Mouse (Mus musculus) brown adipose tissue, adult 24 weeks (tissue): Measurements from ENCODE around the gene Tnrc6b. TPM values are rescaled to one million over a fixed set of nuclear protein-coding genes. Genes with fewer than 3 reads are reported as not detected.
"Not testable (repeated sequence)": the region's sequence is repeated elsewhere in the genome, so short reads cannot be mapped to it uniquely, and the experiment has no call there.

Source experiments
- H3K27ac ChIP-seq: fragments of 200-500 bp; replicated peaks from 2 replicates; pipeline ENCODE4 v1.5.1; 2012; ENCODE audit warnings: low read depth, mild to moderate bottlenecking, low read length
- H3K4me1 ChIP-seq: fragments of 200-500 bp; 2 replicates; pipeline ENCODE4 v1.6.1; 2012; ENCODE audit warnings: low read length, mixed read lengths; ENCODE audit not compliant: control insufficient read depth, insufficient read depth, insufficient read length
- H3K4me3 ChIP-seq: fragments of 200-500 bp; 2 replicates; pipeline ENCODE4 v1.5.1; 2012; ENCODE audit warnings: low read depth, mild to moderate bottlenecking, low read length, moderate library complexity; ENCODE audit not compliant: insufficient read depth
- polyA plus RNA-seq: library from polyadenylated mRNA; stranded (reverse); fragments of >200 nt; gene quantifications from 2 replicates; pipeline ENCODE4 v1.2.4, GENCODE M21; 2012; ENCODE audit not compliant: missing spikeins, insufficient read depth, insufficient read length

Tnrc6b gene
- polyA plus RNA-seq, 1 experiment, result 17.8 TPM

- 0 out of 2 replicates have a peak, but pooled peaks cover 6% of the 10 kb centered on the region for H3K4me1 ChIP-seq
- H3K27ac ChIP-seq, result no peak overlapping the region
- H3K4me3 ChIP-seq, result no peak overlapping the region
Measured at GRCm38 (mm10) chr15:80852122-80852521, 141.0 kb downstream of the Tnrc6b start.

DNA sequence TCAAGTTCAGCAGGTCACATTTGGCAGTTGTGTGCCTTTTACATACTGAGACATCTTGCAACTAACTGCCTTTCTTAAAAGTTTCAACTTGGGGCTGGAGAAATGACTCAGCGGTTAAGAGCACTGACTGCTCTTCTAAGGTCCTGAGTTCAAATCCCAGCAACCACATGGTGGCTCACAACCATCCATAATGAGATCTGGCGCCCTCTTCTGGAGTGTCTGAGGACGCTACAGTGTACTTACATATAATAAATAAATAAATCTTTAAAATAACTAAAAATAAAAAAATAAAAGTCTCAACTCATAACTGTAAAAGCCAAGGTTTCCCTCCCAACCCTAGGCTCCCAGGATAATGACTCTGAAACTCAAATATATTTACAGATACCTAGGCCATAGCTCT is 141.4 kb downstream of the Tnrc6b start:
- not testable (repeated sequence) for H3K27ac ChIP-seq, H3K4me1 ChIP-seq, H3K4me3 ChIP-seq

DNA sequence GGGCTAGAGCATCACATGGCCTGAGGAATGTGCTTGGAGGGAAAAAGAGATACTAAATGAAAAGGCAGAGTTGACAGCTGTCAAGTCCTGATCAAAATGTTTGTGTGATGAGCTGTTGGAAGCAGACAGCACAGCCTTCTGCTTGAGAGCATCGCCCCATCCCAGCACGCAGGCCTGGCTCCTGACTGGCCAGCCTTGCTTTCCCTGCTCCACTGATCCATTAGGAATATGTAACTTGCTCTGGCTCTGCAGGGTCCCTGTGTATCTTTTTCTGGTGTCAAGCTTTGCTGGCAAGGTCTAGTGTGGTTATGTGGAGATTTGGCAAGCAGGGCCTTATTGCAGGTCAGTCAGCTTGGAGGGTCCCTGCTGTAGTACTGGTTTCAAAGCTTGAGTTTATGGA is 148.3 kb downstream of the Tnrc6b start:
- H3K4me1 ChIP-seq, result 0 out of 2 replicates have a peak, but pooled peaks cover 3% of the 10 kb centered on the region
- no peak overlapping the region for H3K27ac ChIP-seq
- H3K4me3 ChIP-seq, result no peak overlapping the region

GRCm38 (mm10) chr15:80861302-80861701 is 150.2 kb downstream of the Tnrc6b start:
- H3K27ac ChIP-seq, result no peak overlapping the region
- no peak overlapping the region for H3K4me3 ChIP-seq
- no peaks in the 10 kb centered on the region; the same call in 1 of the 2 replicates for H3K4me1 ChIP-seq

GRCm38 (mm10) chr15:80862027-80862426 is 150.9 kb downstream of the Tnrc6b start:
- Histone ChIP-seq H3K4me3 (no peak overlapping the region), H3K4me1 (no peaks in the 10 kb centered on the region; the same call in 1 of the 2 replicates), H3K27ac (no peak overlapping the region)

GRCm38 (mm10) chr15:80868603-80869002 is 157.5 kb downstream of the Tnrc6b start:
- H3K4me1 ChIP-seq, H3K4me3 ChIP-seq, H3K27ac ChIP-seq: not testable (repeated sequence)

DNA sequence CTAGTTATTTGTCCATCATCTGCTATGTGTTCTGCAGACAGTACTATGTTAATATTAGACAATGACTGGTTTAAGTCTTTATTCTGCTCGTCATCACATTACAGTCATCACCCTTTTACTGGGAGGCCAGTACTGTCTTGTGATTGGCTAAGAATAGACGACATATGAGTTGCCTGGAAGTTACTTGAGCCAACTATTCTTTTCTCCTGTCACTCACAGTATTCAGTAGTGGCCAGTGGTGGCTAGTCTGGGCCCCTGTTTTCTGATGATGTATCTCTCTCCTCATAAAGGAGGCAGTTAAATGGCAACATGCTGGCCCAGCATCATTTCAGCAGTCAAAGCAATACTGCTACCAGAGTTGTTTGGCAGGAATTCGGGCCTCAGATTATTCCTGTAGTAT is 163.6 kb downstream of the Tnrc6b start:
- Histone ChIP-seq H3K27ac (no peak overlapping the region), H3K4me1 (peaks cover 2% of the 10 kb centered on the region; the same call in 1 of the 2 replicates), H3K4me3 (no peak overlapping the region)

DNA sequence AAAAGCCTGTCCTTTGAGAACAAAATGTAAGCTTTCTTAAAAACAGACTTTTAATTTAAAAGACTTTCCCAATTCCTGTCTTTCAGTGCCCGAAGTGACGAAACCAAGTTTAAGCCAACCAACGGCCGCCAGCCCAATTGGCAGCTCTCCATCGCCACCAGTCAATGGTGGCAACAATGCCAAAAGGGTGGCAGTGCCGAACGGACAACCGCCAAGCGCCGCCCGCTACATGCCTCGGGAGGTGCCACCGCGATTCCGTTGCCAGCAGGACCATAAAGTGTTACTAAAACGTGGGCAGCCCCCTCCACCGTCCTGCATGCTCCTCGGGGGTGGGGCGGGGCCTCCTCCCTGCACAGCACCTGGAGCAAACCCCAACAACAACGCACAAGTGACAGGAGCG is 165.1 kb downstream of the Tnrc6b start:
- no peak overlapping the region for H3K27ac ChIP-seq
- peaks cover 2% of the 10 kb centered on the region; the same call in 1 of the 2 replicates for H3K4me1 ChIP-seq
- no peak overlapping the region for H3K4me3 ChIP-seq

GRCm38 (mm10) chr15:80884095-80884494 is 173.0 kb downstream of the Tnrc6b start:
- H3K4me3 ChIP-seq, result no peak overlapping the region
- H3K4me1 ChIP-seq, result no peaks in the 10 kb centered on the region
- no peak overlapping the region for H3K27ac ChIP-seq

DNA sequence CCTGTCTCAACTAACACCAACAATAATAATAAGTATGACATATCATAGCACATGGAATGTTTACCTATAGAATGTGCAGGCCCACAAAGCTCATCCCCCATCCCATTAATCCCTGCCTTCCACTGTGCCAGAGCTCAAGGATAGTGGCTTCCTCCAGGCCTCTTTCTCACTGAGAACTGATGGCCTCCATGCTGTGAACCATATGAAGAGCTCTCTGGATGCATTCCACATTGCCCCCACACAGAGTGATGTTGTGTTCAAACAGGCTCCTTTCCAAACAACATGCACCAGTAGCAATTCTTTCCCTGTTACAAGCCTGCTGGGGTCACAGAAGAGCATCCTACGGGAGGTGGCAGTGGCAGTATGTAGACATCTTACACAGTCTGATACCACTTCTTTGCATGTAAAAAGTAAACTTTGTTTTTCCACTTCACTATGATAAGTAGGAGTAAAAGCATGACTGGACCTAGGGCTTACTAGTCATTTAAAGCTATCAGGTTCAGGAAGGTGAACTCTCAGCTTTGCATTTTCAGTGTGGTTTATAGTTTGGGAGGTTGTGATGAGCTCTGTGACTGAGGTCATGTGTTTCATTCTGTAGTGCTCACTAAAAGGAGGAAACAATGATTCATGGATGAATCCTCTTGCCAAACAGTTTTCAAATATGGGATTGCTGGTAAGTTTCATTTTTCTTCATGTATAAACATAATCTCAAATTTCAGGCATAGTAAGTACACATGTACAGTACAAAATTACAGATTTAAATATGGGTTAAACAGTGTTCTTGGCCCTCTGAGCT is 175.4 kb downstream of the Tnrc6b start:
- no peaks in the 10 kb centered on the region for H3K4me1 ChIP-seq
- no peak overlapping the region for H3K27ac ChIP-seq
- no peak overlapping the region for H3K4me3 ChIP-seq

GRCm38 (mm10) chr15:80892341-80892740 is 181.2 kb downstream of the Tnrc6b start:
- H3K27ac ChIP-seq, result no peak overlapping the region
- no peak overlapping the region for H3K4me3 ChIP-seq
- no peaks in the 10 kb centered on the region for H3K4me1 ChIP-seq

- H3K4me3 ChIP-seq, result no peak overlapping the region
- no peaks in the 10 kb centered on the region for H3K4me1 ChIP-seq
- H3K27ac ChIP-seq, result no peak overlapping the region
Measured at GRCm38 (mm10) chr15:80896741-80897140, 185.6 kb downstream of the Tnrc6b start.

DNA sequence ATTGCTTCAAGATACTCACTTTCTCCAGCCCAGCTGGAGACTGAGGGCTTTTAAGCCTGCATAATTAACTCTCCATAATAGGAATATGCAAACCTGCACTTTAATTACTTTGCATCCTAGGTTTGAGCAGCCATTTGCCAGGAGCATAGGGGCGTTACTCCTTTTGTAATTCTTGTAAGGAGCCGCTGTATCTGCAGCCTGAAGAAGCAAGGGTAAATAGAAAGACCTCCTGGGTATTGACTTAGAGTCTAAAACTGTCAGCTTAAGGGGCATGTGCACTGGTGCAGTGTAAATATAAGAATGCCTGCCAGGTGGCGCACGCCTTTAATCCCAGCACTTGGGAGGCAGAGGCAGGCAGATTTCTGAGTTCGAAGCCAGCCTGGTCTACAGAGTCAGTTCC is 186.8 kb downstream of the Tnrc6b start:
- Histone ChIP-seq H3K27ac (no peak overlapping the region), H3K4me3 (no peak overlapping the region), H3K4me1 (no peaks in the 10 kb centered on the region)

GRCm38 (mm10) chr15:80899806-80900205 is 188.7 kb downstream of the Tnrc6b start:
- Histone ChIP-seq H3K4me1 (no peaks in the 10 kb centered on the region), H3K4me3 (no peak overlapping the region), H3K27ac (no peak overlapping the region)

DNA sequence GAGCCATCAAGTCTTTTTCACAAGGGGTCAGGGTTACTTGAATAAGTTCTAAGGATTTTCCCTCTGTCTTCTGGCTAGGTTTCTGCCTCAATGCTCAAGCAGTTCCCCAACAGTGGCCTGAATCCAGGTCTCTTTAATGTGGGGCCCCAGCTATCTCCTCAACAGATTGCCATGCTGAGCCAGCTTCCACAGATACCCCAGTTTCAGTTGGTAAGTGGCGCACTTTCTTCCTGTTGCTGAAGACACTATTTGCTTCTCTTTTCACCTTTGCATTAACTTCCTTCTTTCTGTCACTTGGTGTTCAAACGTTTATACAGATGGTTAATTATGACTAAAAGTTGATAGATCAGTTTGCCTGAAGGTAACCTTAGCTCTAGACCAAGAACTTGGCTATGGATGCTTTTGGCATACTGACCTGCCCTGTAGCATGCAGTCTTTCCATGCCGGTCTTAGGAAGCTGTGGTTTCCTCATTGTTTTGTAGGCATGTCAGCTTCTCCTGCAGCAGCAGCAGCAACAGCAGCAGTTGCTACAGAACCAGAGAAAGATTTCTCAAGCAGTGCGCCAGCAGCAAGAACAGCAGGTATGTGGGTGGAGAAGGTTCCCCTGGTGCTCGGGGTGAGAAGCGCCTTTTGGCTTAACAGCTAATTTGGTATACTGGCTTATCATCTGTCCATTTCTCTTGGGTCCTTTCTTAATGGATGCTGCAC is 190.8 kb downstream of the Tnrc6b start:
- H3K27ac ChIP-seq, result no peak overlapping the region
- no peaks in the 10 kb centered on the region for H3K4me1 ChIP-seq
- H3K4me3 ChIP-seq, result no peak overlapping the region

DNA sequence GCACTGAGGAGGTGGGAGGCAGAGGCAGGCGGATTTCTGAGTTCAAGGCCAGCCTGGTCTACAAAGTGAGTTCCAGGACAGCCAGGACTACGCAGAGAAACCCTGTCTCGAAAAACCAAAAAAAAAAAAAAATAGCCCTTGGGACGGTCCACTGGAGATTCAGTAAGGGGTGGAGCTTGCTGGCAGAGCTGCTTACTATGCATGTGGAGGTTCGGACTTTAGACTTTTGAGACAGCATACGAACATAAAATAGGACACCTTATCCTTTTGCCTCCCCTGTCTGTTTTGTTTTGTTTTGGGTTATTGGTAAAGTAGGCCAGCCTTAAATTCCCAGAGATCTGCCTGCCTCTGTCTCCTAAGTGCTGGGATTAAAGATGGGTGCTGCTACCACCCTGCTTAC is 193.7 kb downstream of the Tnrc6b start:
- H3K4me1 ChIP-seq, H3K4me3 ChIP-seq, H3K27ac ChIP-seq: not testable (repeated sequence)
